Mouse (Mus musculus): ENCODE measurements at regions not wholly inside any gene's neighbourhood (a gene's known extent, or its start where the extent isn't known, plus 50 kb on each side); places are given as distances from the start of the nearest gene placed in this dataset.

GRCm38 (mm10) chr15:68650033-68650432 is 2149.3 kb upstream of the Lrrc6 start:
- H3K9ac ChIP-seq (replicated peaks; ENCODE audit: low read length), result no peak overlapping the region
- DNase-seq (ENCODE audit: low spot score), result no peak
- H3K9me3 ChIP-seq (ENCODE audit: low read length), result no peaks in the 10 kb centered on the region
- no peak overlapping the region for H3K4me2 ChIP-seq (ENCODE audit: low read depth, low read length)
- ATAC-seq, result no peak
- H3K4me1 ChIP-seq (ENCODE audit: insufficient read depth, low read length), result no peaks in the 10 kb centered on the region
- H3K27ac ChIP-seq, result no peak overlapping the region
- TF ChIP-seq CTCF (IDR thresholded peaks at IDR 0.05; ENCODE audit: low read depth), result no peak
- H3K36me3 ChIP-seq (ENCODE audit: insufficient read depth, low read length), result no peaks in the 10 kb centered on the region
- no peak overlapping the region for H3K4me3 ChIP-seq (ENCODE audit: low read length)
- no peaks in the 10 kb centered on the region for H3K27me3 ChIP-seq (ENCODE audit: insufficient read depth, low read length)
- 39% methylated on average over 3 of the region's 3 CpGs for WGBS

GRCm38 (mm10) chr15:68646865-68647264 is 2146.2 kb upstream of the Lrrc6 start:
- no peaks in the 10 kb centered on the region for H3K9me3 ChIP-seq (ENCODE audit: low read length)
- 71% methylated on average over 3 of the region's 3 CpGs for WGBS
- H3K9ac ChIP-seq (replicated peaks; ENCODE audit: low read length), result no peak overlapping the region
- H3K27me3 ChIP-seq (ENCODE audit: insufficient read depth, low read length), result no peaks in the 10 kb centered on the region
- no peak for DNase-seq (ENCODE audit: low spot score)
- no peak overlapping the region for H3K4me2 ChIP-seq (ENCODE audit: low read depth, low read length)
- no peak for TF ChIP-seq CTCF (IDR thresholded peaks at IDR 0.05; ENCODE audit: low read depth)
- H3K27ac ChIP-seq, result no peak overlapping the region
- ATAC-seq, result no peak
- H3K4me3 ChIP-seq (ENCODE audit: low read length), result no peak overlapping the region
- no peaks in the 10 kb centered on the region for H3K4me1 ChIP-seq (ENCODE audit: insufficient read depth, low read length)
- H3K36me3 ChIP-seq (ENCODE audit: insufficient read depth, low read length), result no peaks in the 10 kb centered on the region

- H3K9me3 ChIP-seq (ENCODE audit: low read length), result no peaks in the 10 kb centered on the region
- H3K4me3 ChIP-seq (ENCODE audit: low read length), result no peak overlapping the region
- no peak overlapping the region for H3K9ac ChIP-seq (replicated peaks; ENCODE audit: low read length)
- WGBS, result 88% methylated on average over 1 of the region's 1 CpGs
- TF ChIP-seq CTCF (IDR thresholded peaks at IDR 0.05; ENCODE audit: low read depth), result no peak
- H3K4me1 ChIP-seq (ENCODE audit: insufficient read depth, low read length), result no peaks in the 10 kb centered on the region
- H3K27me3 ChIP-seq (ENCODE audit: insufficient read depth, low read length), result no peaks in the 10 kb centered on the region
- ATAC-seq, result no peak
- DNase-seq (ENCODE audit: low spot score), result no peak
- no peak overlapping the region for H3K27ac ChIP-seq
- no peak overlapping the region for H3K4me2 ChIP-seq (ENCODE audit: low read depth, low read length)
- H3K36me3 ChIP-seq (ENCODE audit: insufficient read depth, low read length), result no peaks in the 10 kb centered on the region
Measured at GRCm38 (mm10) chr15:68644862-68645261, 2144.2 kb upstream of the Lrrc6 start.

GRCm38 (mm10) chr15:68635633-68636032 is 2134.9 kb upstream of the Lrrc6 start:
- no peak for TF ChIP-seq CTCF (IDR thresholded peaks at IDR 0.05; ENCODE audit: low read depth)
- ATAC-seq, result no peak
- H3K36me3 ChIP-seq (ENCODE audit: insufficient read depth, low read length), result no peaks in the 10 kb centered on the region

GRCm38 (mm10) chr15:68626976-68627375 is 2126.3 kb upstream of the Lrrc6 start:
- Histone ChIP-seq H3K9ac (replicated peaks; ENCODE audit: low read length) (no peak overlapping the region), H3K4me2 (ENCODE audit: low read depth, low read length) (no peak overlapping the region), H3K4me3 (ENCODE audit: low read length) (no peak overlapping the region), H3K27me3 (ENCODE audit: insufficient read depth, low read length) (no peaks in the 10 kb centered on the region), H3K4me1 (ENCODE audit: insufficient read depth, low read length) (no peaks in the 10 kb centered on the region), H3K36me3 (ENCODE audit: insufficient read depth, low read length) (no peaks in the 10 kb centered on the region), H3K9me3 (ENCODE audit: low read length) (no peaks in the 10 kb centered on the region), H3K27ac (no peak overlapping the region)
- no peak for DNase-seq (ENCODE audit: low spot score)
- WGBS, result 70% methylated on average over 4 of the region's 4 CpGs
- ATAC-seq, result no peak
- TF ChIP-seq CTCF (IDR thresholded peaks at IDR 0.05; ENCODE audit: low read depth), result no peak

More at GRCm38 (mm10) chr15:68635633-68636032, 2134.9 kb upstream of the Lrrc6 start:
- Histone ChIP-seq H3K27me3 (ENCODE audit: insufficient read depth, low read length) (no peaks in the 10 kb centered on the region), H3K4me3 (ENCODE audit: low read length) (no peak overlapping the region), H3K4me1 (ENCODE audit: insufficient read depth, low read length) (no peaks in the 10 kb centered on the region), H3K9ac (replicated peaks; ENCODE audit: low read length) (no peak overlapping the region), H3K27ac (no peak overlapping the region), H3K9me3 (ENCODE audit: low read length) (no peaks in the 10 kb centered on the region), H3K4me2 (ENCODE audit: low read depth, low read length) (no peak overlapping the region)
- no peak for DNase-seq (ENCODE audit: low spot score)

GRCm38 (mm10) chr15:68624831-68625230 is 2124.1 kb upstream of the Lrrc6 start:
- Histone ChIP-seq H3K4me2 (ENCODE audit: low read depth, low read length) (no peak overlapping the region), H3K9me3 (ENCODE audit: low read length) (no peaks in the 10 kb centered on the region), H3K4me3 (ENCODE audit: low read length) (no peak overlapping the region), H3K27ac (no peak overlapping the region), H3K4me1 (ENCODE audit: insufficient read depth, low read length) (no peaks in the 10 kb centered on the region), H3K27me3 (ENCODE audit: insufficient read depth, low read length) (no peaks in the 10 kb centered on the region), H3K36me3 (ENCODE audit: insufficient read depth, low read length) (no peaks in the 10 kb centered on the region), H3K9ac (replicated peaks; ENCODE audit: low read length) (no peak overlapping the region)
- TF ChIP-seq CTCF (IDR thresholded peaks at IDR 0.05; ENCODE audit: low read depth), result no peak
- no peak for ATAC-seq
- DNase-seq (ENCODE audit: low spot score), result no peak
- WGBS, result 65% methylated on average over 3 of the region's 3 CpGs

- ATAC-seq (no peak), DNase-seq (ENCODE audit: low spot score) (no peak)
- Histone ChIP-seq H3K9ac (replicated peaks; ENCODE audit: low read length) (no peak overlapping the region), H3K4me2 (ENCODE audit: low read depth, low read length) (no peak overlapping the region), H3K4me1 (ENCODE audit: insufficient read depth, low read length) (no peaks in the 10 kb centered on the region), H3K27ac (no peak overlapping the region), H3K36me3 (ENCODE audit: insufficient read depth, low read length) (no peaks in the 10 kb centered on the region), H3K9me3 (ENCODE audit: low read length) (no peaks in the 10 kb centered on the region), H3K4me3 (ENCODE audit: low read length) (no peak overlapping the region), H3K27me3 (ENCODE audit: insufficient read depth, low read length) (no peaks in the 10 kb centered on the region)
- no peak for TF ChIP-seq CTCF (IDR thresholded peaks at IDR 0.05; ENCODE audit: low read depth)
- 71% methylated on average over 6 of the region's 6 CpGs for WGBS
Measured at GRCm38 (mm10) chr15:68620417-68621214, 2119.9 kb upstream of the Lrrc6 start.

Data from hindbrain, postnatal 0 days (tissue).